Mouse (Mus musculus) myocyte (in vitro differentiated cells): Measurements from ENCODE around the gene Stk16.

ENCODE experiments used
- CEBPB ChIP-seq: IDR thresholded peaks from 2 replicates; pipeline ENCODE4 v1.6.1; 2011; ENCODE audit warnings: mild to moderate bottlenecking, moderate library complexity; ENCODE audit not compliant: poor library complexity, insufficient read depth, severe bottlenecking
- E2F4 ChIP-seq: IDR thresholded peaks from one replicate; pipeline ENCODE4 v1.6.1; 2011; ENCODE audit warnings: mild to moderate bottlenecking, control low read depth, moderate library complexity; ENCODE audit not compliant: insufficient read depth
- MAX ChIP-seq: IDR thresholded peaks from one replicate; pipeline ENCODE4 v1.6.1; 2011; ENCODE audit warnings: low read depth, mild to moderate bottlenecking, control low read depth
- MYOD1 ChIP-seq, 3 experiments: IDR thresholded peaks; one replicate each; pipeline ENCODE4 v1.6.1; 2011; ENCODE audit warnings: control low read depth in 2 of 3, low read depth in 2 of 3, mild to moderate bottlenecking in 2 of 3, moderate library complexity in 1 of 3; ENCODE audit not compliant: insufficient read length in 2 of 3, control insufficient read depth in 1 of 3
- POLR2A ChIP-seq: IDR thresholded peaks from one replicate; pipeline ENCODE4 v1.6.1; 2011; ENCODE audit warnings: low read depth, mild to moderate bottlenecking, control low read depth, moderate library complexity; ENCODE audit not compliant: insufficient read length
- POLR2AphosphoS2 ChIP-seq: IDR thresholded peaks from one replicate; pipeline ENCODE4 v1.6.1; 2011; ENCODE audit warnings: low read depth, control low read depth; ENCODE audit not compliant: insufficient read length
- REST ChIP-seq: IDR thresholded peaks from one replicate; pipeline ENCODE4 v1.6.1; 2011; ENCODE audit warnings: mild to moderate bottlenecking, control low read depth, moderate library complexity; ENCODE audit not compliant: insufficient read depth, insufficient read length
- TCF12 ChIP-seq: IDR thresholded peaks from one replicate; pipeline ENCODE4 v1.6.1; 2011; ENCODE audit warnings: mild to moderate bottlenecking, control low read depth; ENCODE audit not compliant: poor library complexity, insufficient read depth, severe bottlenecking
- USF1 ChIP-seq: IDR thresholded peaks from one replicate; pipeline ENCODE4 v1.6.1; 2011; ENCODE audit warnings: low read depth, mild to moderate bottlenecking, control low read depth, moderate library complexity

DNA sequence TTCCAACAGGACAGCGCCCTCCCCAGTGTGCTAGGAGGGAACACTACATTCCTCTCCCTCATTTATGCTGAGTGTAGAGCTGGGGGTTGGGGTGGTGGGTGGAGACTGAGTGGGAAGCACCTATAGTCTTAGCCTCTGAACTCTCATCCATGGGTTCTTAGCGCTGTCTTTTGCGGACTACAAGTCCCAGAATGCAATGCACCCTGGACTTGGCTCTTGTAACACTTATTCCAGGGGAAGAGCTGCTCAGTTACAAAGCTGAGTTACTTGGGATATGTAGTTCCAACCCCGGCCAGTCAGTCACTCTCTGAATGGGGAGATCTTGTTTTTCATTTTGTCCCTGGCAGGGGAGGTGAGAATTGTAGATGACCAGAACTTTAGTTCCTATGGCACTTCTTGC lies 34.2 kb downstream of the Stk16 start:
- TF ChIP-seq POLR2A: no peak
- TF ChIP-seq TCF12: no peak
- no peak for TF ChIP-seq POLR2AphosphoS2
- TF ChIP-seq E2F4: no peak
- no peak for TF ChIP-seq REST
- no peak for TF ChIP-seq CEBPB
- TF ChIP-seq MAX: no peak
- TF ChIP-seq MYOD1 (IDR thresholded peaks at IDR 0.05; ENCODE audit: control insufficient read depth in 1 of 3, insufficient read length in 2 of 3, low read depth in 2 of 3): no peak
- no peak for TF ChIP-seq USF1
